Mouse (Mus musculus): ENCODE measurements at regions not wholly inside any gene's neighbourhood (a gene's known extent, or its start where the extent isn't known, plus 50 kb on each side); places are given as distances from the start of the nearest gene placed in this dataset.
A peak's percentile ranks its signal among the peaks of the same experiment; 100 is the strongest.

DNA sequence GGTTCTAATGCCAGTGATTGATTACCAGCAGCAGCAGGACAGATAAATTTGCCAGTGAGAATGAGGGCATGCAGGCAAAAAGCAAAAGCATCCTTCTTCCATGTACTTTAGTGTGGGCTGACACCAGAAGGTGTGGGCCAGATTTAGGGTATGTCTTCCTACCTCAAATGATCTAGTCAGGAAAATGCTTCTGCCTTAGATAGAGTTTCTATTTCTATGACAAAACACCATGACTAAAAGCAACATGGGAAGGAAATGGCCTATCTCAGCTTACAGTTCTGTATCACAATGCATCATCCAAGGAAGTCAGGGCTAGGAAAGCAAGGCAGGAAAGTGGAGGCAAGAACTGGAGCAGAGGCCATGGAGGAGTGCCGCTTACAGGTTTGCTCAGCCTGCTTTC, 349.5 kb downstream of the Slc4a3 start:
- no peak overlapping the region for H3K4me3 ChIP-seq (ENCODE audit: low read depth, low read length)
- DNase-seq (ENCODE audit: low spot score) (no peak), ATAC-seq (ENCODE audit: low FRiP score) (no peak)
- H3K4me1 ChIP-seq (ENCODE audit: insufficient read depth, low read length), result no peaks in the 10 kb centered on the region
- no peak for TF ChIP-seq CTCF (IDR thresholded peaks at IDR 0.05)
- no peaks in the 10 kb centered on the region for H3K36me3 ChIP-seq (ENCODE audit: insufficient read depth, low read length)
- 100% methylated on average over 1 of the region's 1 CpGs for WGBS
- no peak overlapping the region for H3K9ac ChIP-seq (replicated peaks; ENCODE audit: low read length, poor library complexity, severe bottlenecking)
- H3K27ac ChIP-seq (ENCODE audit: low read depth, low read length), result no peak overlapping the region
- H3K9me3 ChIP-seq (ENCODE audit: low read length), result no peaks in the 10 kb centered on the region
- H3K27me3 ChIP-seq (ENCODE audit: insufficient read depth, low read length), result no peaks in the 10 kb centered on the region
- no peak overlapping the region for H3K4me2 ChIP-seq (ENCODE audit: low read depth, low read length, poor library complexity, severe bottlenecking)

DNA sequence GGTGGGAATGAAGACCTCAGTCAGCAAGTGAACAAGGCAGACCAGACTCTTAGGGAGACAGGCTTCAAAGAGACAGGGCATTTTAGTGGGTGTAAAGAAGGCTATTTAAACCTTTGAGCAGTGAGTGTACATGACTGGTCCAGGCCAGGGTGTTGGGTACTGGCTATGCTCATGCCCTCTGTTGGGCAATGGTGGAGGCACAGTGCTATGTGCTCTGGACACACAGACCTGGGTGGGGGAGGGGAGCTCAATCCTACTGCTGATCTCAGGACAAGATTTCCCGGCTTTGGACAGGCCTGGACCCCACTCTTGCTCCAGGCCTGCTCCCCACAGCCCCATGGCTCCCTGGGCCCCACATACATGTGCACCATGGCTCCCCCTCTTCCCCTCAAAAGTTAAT, 355.1 kb downstream of the Slc4a3 start:
- no peak overlapping the region for H3K4me2 ChIP-seq (ENCODE audit: low read depth, low read length, poor library complexity, severe bottlenecking)
- H3K4me1 ChIP-seq (ENCODE audit: insufficient read depth, low read length), result no peaks in the 10 kb centered on the region
- 33% methylated on average over 1 of the region's 1 CpGs for WGBS
- H3K9me3 ChIP-seq (ENCODE audit: low read length), result no peaks in the 10 kb centered on the region
- no peaks in the 10 kb centered on the region for H3K27me3 ChIP-seq (ENCODE audit: insufficient read depth, low read length)
- peak; percentile 37 for DNase-seq (ENCODE audit: low spot score)
- no peak overlapping the region for H3K9ac ChIP-seq (replicated peaks; ENCODE audit: low read length, poor library complexity, severe bottlenecking)
- H3K27ac ChIP-seq (ENCODE audit: low read depth, low read length), result no peak overlapping the region
- peak; percentile 35 for TF ChIP-seq CTCF (IDR thresholded peaks at IDR 0.05)
- ATAC-seq (ENCODE audit: low FRiP score), result no peak
- no peak overlapping the region for H3K4me3 ChIP-seq (ENCODE audit: low read depth, low read length)
- no peaks in the 10 kb centered on the region for H3K36me3 ChIP-seq (ENCODE audit: insufficient read depth, low read length)

DNA sequence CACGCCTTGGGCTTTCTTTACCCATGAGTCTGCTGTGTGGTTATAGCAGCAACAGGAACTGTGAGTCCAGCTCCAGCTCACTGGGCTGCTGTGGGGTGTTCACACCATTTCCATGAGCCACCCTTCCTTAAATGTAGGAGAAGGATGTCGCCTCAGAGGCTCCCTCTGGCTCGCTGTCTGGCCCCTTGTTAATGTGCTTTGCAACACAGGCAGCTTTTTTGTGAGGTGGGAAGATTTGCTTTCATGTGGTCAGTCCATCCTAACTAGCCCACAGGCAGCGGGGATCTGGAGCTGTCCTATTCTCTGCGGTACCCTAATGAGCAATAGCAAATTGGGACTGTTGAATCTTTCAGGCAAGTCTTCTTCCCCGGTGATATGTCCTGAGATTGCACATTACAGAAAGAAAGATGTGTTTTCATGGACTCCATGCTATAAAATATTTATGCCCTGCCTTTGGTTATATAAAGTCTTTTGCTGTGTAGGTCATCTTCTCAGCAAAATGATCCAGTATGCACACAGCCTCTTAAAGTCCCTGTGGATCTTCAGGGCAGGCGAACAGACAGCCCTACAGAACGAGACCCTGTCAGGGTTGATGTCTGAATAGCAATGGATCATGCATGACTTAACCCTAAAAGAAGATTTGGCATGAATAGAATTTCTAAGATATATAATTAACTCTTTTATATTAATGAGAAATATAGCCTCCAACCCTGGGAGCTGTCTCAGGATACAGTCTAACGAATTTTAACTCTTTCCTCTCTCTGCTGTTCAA, 359.8 kb downstream of the Slc4a3 start:
- no peak for TF ChIP-seq CTCF (IDR thresholded peaks at IDR 0.05)
- H3K4me1 ChIP-seq (ENCODE audit: insufficient read depth, low read length), result no peaks in the 10 kb centered on the region
- H3K27ac ChIP-seq (ENCODE audit: low read depth, low read length), result no peak overlapping the region
- DNase-seq (ENCODE audit: low spot score) (no peak), ATAC-seq (ENCODE audit: low FRiP score) (no peak)
- WGBS, result 44% methylated on average over 9 of the region's 9 CpGs
- no peak overlapping the region for H3K4me2 ChIP-seq (ENCODE audit: low read depth, low read length, poor library complexity, severe bottlenecking)
- H3K9me3 ChIP-seq (ENCODE audit: low read length), result no peaks in the 10 kb centered on the region
- no peaks in the 10 kb centered on the region for H3K27me3 ChIP-seq (ENCODE audit: insufficient read depth, low read length)
- no peak overlapping the region for H3K4me3 ChIP-seq (ENCODE audit: low read depth, low read length)
- no peak overlapping the region for H3K9ac ChIP-seq (replicated peaks; ENCODE audit: low read length, poor library complexity, severe bottlenecking)
- no peaks in the 10 kb centered on the region for H3K36me3 ChIP-seq (ENCODE audit: insufficient read depth, low read length)

DNA sequence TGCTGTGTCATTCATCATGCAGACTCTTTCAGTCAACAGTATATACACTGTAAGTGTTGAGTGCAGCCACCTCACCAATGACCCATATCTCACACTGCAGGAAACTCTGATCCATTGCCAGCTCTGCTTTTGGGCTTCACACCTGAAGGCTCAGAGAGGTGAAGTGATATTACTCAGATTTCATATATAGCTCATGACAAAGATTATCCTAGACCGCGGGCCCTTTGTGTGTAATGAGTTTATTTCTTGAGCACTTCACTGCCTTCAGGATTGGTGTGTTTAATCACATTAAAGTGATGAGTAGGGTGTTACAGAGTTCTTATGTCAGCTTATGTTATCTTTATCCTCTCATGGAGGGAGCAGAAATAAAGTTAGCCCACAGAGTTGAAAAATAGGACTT, 369.2 kb downstream of the Slc4a3 start:
- 73% methylated on average over 2 of the region's 2 CpGs for WGBS
- H3K36me3 ChIP-seq (ENCODE audit: insufficient read depth, low read length), result no peaks in the 10 kb centered on the region
- no peak overlapping the region for H3K27ac ChIP-seq (ENCODE audit: low read depth, low read length)

DNA sequence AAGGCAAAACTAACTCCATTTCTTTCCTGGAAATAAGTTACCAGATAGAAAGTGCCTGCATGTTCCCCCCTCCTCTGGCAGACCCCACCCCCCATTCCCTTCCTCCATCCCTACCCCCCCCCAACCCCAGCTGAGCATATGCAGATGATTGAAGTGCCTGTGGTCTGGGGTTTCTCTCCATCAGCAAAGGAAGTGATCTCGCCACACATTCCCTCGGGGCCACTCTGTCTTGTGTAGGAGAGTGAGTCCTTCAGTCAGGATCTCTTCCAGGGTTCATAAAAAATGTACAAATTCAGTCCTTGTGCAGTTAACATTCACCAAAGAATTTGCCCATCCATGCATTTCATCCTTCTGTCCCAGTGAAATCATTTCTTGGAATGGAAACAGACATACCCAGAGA, 370.1 kb downstream of the Slc4a3 start:
- no peak for TF ChIP-seq CTCF (IDR thresholded peaks at IDR 0.05)
- no peaks in the 10 kb centered on the region for H3K4me1 ChIP-seq (ENCODE audit: insufficient read depth, low read length)
- no peaks in the 10 kb centered on the region for H3K36me3 ChIP-seq (ENCODE audit: insufficient read depth, low read length)
- ATAC-seq (ENCODE audit: low FRiP score), result no peak
- no peak overlapping the region for H3K9ac ChIP-seq (replicated peaks; ENCODE audit: low read length, poor library complexity, severe bottlenecking)
- no peaks in the 10 kb centered on the region; the same call in 1 of the 2 replicates for H3K27me3 ChIP-seq (ENCODE audit: insufficient read depth, low read length)
- WGBS, result 66% methylated on average over 2 of the region's 2 CpGs
- no peak overlapping the region for H3K27ac ChIP-seq (ENCODE audit: low read depth, low read length)
- H3K4me2 ChIP-seq (ENCODE audit: low read depth, low read length, poor library complexity, severe bottlenecking), result no peak overlapping the region
- H3K4me3 ChIP-seq (ENCODE audit: low read depth, low read length), result no peak overlapping the region
- H3K9me3 ChIP-seq (ENCODE audit: low read length), result no peaks in the 10 kb centered on the region
- no peak for DNase-seq (ENCODE audit: low spot score)

More for the DNA sequence above, 369.2 kb downstream of the Slc4a3 start:
- Histone ChIP-seq H3K9me3 (ENCODE audit: low read length) (no peaks in the 10 kb centered on the region), H3K4me3 (ENCODE audit: low read depth, low read length) (no peak overlapping the region), H3K4me2 (ENCODE audit: low read depth, low read length, poor library complexity, severe bottlenecking) (no peak overlapping the region), H3K4me1 (ENCODE audit: insufficient read depth, low read length) (no peaks in the 10 kb centered on the region), H3K9ac (replicated peaks; ENCODE audit: low read length, poor library complexity, severe bottlenecking) (no peak overlapping the region), H3K27me3 (ENCODE audit: insufficient read depth, low read length) (no peaks in the 10 kb centered on the region; the same call in 1 of the 2 replicates)
- no peak for DNase-seq (ENCODE audit: low spot score)
- no peak for ATAC-seq (ENCODE audit: low FRiP score)
- TF ChIP-seq CTCF (IDR thresholded peaks at IDR 0.05), result no peak

DNA sequence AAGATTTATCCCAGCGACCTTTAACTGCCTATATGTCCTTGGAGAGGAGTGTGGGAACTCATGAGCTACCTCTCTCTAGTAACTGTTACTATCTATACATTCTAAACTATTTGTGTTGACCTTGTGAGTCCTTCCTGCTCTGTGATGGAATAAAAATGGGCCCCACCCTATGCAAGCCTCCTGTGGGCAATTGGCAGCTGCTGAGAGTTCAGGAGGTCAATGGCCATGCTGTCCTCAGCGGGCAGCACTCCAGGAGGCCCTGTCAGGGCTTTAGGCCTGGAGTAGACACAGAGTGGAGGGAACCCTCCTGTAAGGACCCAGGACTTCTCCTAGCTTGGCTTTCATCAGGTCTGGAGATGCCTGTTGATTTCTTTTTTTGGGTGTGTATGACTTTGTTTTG, 373.1 kb downstream of the Slc4a3 start:
- H3K4me1 ChIP-seq (ENCODE audit: insufficient read depth, low read length), result no peaks in the 10 kb centered on the region
- no peak for ATAC-seq (ENCODE audit: low FRiP score)
- no peak overlapping the region for H3K4me2 ChIP-seq (ENCODE audit: low read depth, low read length, poor library complexity, severe bottlenecking)
- no peak for TF ChIP-seq CTCF (IDR thresholded peaks at IDR 0.05)
- H3K9ac ChIP-seq (replicated peaks; ENCODE audit: low read length, poor library complexity, severe bottlenecking), result no peak overlapping the region
- H3K36me3 ChIP-seq (ENCODE audit: insufficient read depth, low read length), result no peaks in the 10 kb centered on the region
- H3K9me3 ChIP-seq (ENCODE audit: low read length), result no peaks in the 10 kb centered on the region
- H3K4me3 ChIP-seq (ENCODE audit: low read depth, low read length), result no peak overlapping the region
- H3K27ac ChIP-seq (ENCODE audit: low read depth, low read length), result no peak overlapping the region
- no peak for DNase-seq (ENCODE audit: low spot score)
- H3K27me3 ChIP-seq (ENCODE audit: insufficient read depth, low read length), result no peaks in the 10 kb centered on the region; the same call in 1 of the 2 replicates
- 65% methylated on average over 2 of the region's 2 CpGs for WGBS

Data from midbrain, postnatal 0 days (tissue).